Mouse (Mus musculus) testis, adult 2 months (tissue): ENCODE results near the gene Taar1. TPM values are rescaled to one million over a fixed set of nuclear protein-coding genes. Genes with fewer than 3 reads are reported as not detected.

Experiments
- H3K27ac ChIP-seq: fragments of 200-500 bp; 2 replicates; pipeline ENCODE4 v1.5.1; 2012; ENCODE audit warnings: low read depth, low read length; ENCODE audit not compliant: control insufficient read depth, insufficient read depth
- H3K27me3 ChIP-seq: fragments of 200-500 bp; 2 replicates; pipeline ENCODE4 v1.6.1; 2012; ENCODE audit warnings: mild to moderate bottlenecking, low read length, moderate library complexity; ENCODE audit not compliant: control insufficient read depth, insufficient read depth
- H3K36me3 ChIP-seq: fragments of 200-500 bp; 2 replicates; pipeline ENCODE4 v1.6.1; 2012; ENCODE audit warnings: mild to moderate bottlenecking, low read length; ENCODE audit not compliant: control insufficient read depth, insufficient read depth
- H3K4me1 ChIP-seq: fragments of 200-500 bp; 2 replicates; pipeline ENCODE4 v1.6.1; 2012; ENCODE audit warnings: low read length; ENCODE audit not compliant: control insufficient read depth, insufficient read depth
- H3K4me3 ChIP-seq: fragments of 200-500 bp; 2 replicates; pipeline ENCODE4 v1.5.1; 2012; ENCODE audit warnings: low read depth, mild to moderate bottlenecking, low read length, moderate library complexity, mixed read lengths; ENCODE audit not compliant: control insufficient read depth
- CTCF ChIP-seq: fragments of 200-500 bp; IDR thresholded peaks from 2 replicates; pipeline ENCODE4 v1.5.1; 2012; ENCODE audit warnings: low read depth, mild to moderate bottlenecking, inconsistent platforms, low read length, moderate library complexity; ENCODE audit not compliant: control insufficient read depth, insufficient read depth, insufficient replicate concordance
- POLR2A ChIP-seq: fragments of 200-500 bp; IDR thresholded peaks from 2 replicates; pipeline ENCODE4 v1.6.1; 2012; ENCODE audit warnings: low read depth, mild to moderate bottlenecking, inconsistent platforms, low read length, moderate library complexity; ENCODE audit not compliant: control insufficient read depth
- polyA plus RNA-seq: library from polyadenylated mRNA; depleted of rRNA; stranded (reverse); fragments of >200 nt; gene quantifications from 2 replicates; pipeline ENCODE4 v1.2.3, GENCODE M21; 2012; rRNA removed

Gene Taar1
- polyA plus RNA-seq = not detected in 2 replicates

- H3K27ac ChIP-seq = no peak within 1 kb of the TSS
- no peaks in the 10 kb centered on the region for H3K27me3 ChIP-seq
- H3K4me1 ChIP-seq = no peaks in the 10 kb centered on the region
- no peak within 1 kb of the TSS for H3K4me3 ChIP-seq
- no peaks in the 10 kb centered on the region for H3K36me3 ChIP-seq
- TF ChIP-seq CTCF = no peak
- TF ChIP-seq POLR2A = no peak
Measured at GRCm38 (mm10) chr10:23920056-23920455, at the start of gene Taar1. Taar1 (plus strand) TSS chr10:23920356.

- no peaks in the 10 kb centered on the region for H3K4me1 ChIP-seq
- no peaks in the 10 kb centered on the region for H3K36me3 ChIP-seq
- no peak overlapping the region for H3K27ac ChIP-seq
- no peak overlapping the region for H3K4me3 ChIP-seq
- no peak for TF ChIP-seq POLR2A
- no peak for TF ChIP-seq CTCF
- H3K27me3 ChIP-seq = no peaks in the 10 kb centered on the region
Measured at GRCm38 (mm10) chr10:23880695-23881094, 39.5 kb upstream of the Taar1 start.

GRCm38 (mm10) chr10:23884910-23885309 is 35.2 kb upstream of the Taar1 start:
- Histone ChIP-seq H3K36me3 (no peaks in the 10 kb centered on the region), H3K4me1 (no peaks in the 10 kb centered on the region), H3K27me3 (no peaks in the 10 kb centered on the region), H3K27ac (no peak overlapping the region), H3K4me3 (no peak overlapping the region)
- TF ChIP-seq CTCF (no peak), POLR2A (no peak)

GRCm38 (mm10) chr10:23886060-23886459 is 34.1 kb upstream of the Taar1 start:
- H3K4me3 ChIP-seq = no peak overlapping the region
- H3K27me3 ChIP-seq = no peaks in the 10 kb centered on the region
- no peaks in the 10 kb centered on the region for H3K4me1 ChIP-seq
- TF ChIP-seq POLR2A (no peak), CTCF (no peak)
- no peak overlapping the region for H3K27ac ChIP-seq
- no peaks in the 10 kb centered on the region for H3K36me3 ChIP-seq

GRCm38 (mm10) chr10:23892987-23893386 is 27.2 kb upstream of the Taar1 start:
- TF ChIP-seq CTCF (no peak), POLR2A (no peak)
- Histone ChIP-seq H3K27ac (no peak overlapping the region), H3K36me3 (no peaks in the 10 kb centered on the region), H3K4me3 (no peak overlapping the region), H3K4me1 (peaks cover 5% of the 10 kb centered on the region), H3K27me3 (no peaks in the 10 kb centered on the region)

GRCm38 (mm10) chr10:23894601-23895349 is 25.4 kb upstream of the Taar1 start, which contains the start of gene Vnn1:
Vnn1 (plus strand) TSS chr10:23894688.
- H3K4me3 ChIP-seq = peak within 1 kb of the TSS; percentile 61
- no peaks in the 10 kb centered on the region for H3K27me3 ChIP-seq
- TF ChIP-seq CTCF (no peak), POLR2A (no peak)
- H3K27ac ChIP-seq = no peak within 1 kb of the TSS
- H3K36me3 ChIP-seq = no peaks in the 10 kb centered on the region
- H3K4me1 ChIP-seq = peaks cover 5% of the 10 kb centered on the region

GRCm38 (mm10) chr10:23895376-23895775 is 24.8 kb upstream of the Taar1 start:
- TF ChIP-seq CTCF (no peak), POLR2A (no peak)
- Histone ChIP-seq H3K4me3 (no peak overlapping the region), H3K27ac (no peak overlapping the region), H3K36me3 (no peaks in the 10 kb centered on the region), H3K27me3 (no peaks in the 10 kb centered on the region), H3K4me1 (peaks cover 5% of the 10 kb centered on the region)

GRCm38 (mm10) chr10:23901119-23901518 is 19.0 kb upstream of the Taar1 start:
- TF ChIP-seq POLR2A = no peak
- no peak for TF ChIP-seq CTCF
- Histone ChIP-seq H3K4me3 (no peak overlapping the region), H3K27me3 (no peaks in the 10 kb centered on the region), H3K27ac (no peak overlapping the region), H3K4me1 (peaks cover 2% of the 10 kb centered on the region), H3K36me3 (no peaks in the 10 kb centered on the region)
